Mouse (Mus musculus): ENCODE measurements around the gene Auts2. TPM values are rescaled to one million over a fixed set of nuclear protein-coding genes. Genes with fewer than 3 reads are reported as not detected.

Auts2 gene
- polyA plus RNA-seq, 1 experiment from 2014 or later = 47.7 TPM

GRCm38 (mm10) chr5:131737476-131737875 lies 805.7 kb downstream of the Auts2 start:
- H3K4me2 ChIP-seq (replicated peaks; ENCODE audit: low read depth, low read length) = no peak overlapping the region
- 70% methylated on average over 6 of the region's 6 CpGs for WGBS

GRCm38 (mm10) chr5:131733324-131733660 lies 809.9 kb downstream of the Auts2 start:
- Histone ChIP-seq H3K27ac (ENCODE audit: low read length) (no peak overlapping the region), H3K4me2 (replicated peaks; ENCODE audit: low read depth, low read length) (no peak overlapping the region)
- 0 out of 2 replicates have a peak, but pooled peaks have one; percentile 65 for ATAC-seq (ENCODE audit: insufficient number of reproducible peaks, insufficient read depth, low FRiP score, low read depth)

More at GRCm38 (mm10) chr5:131737476-131737875, 805.7 kb downstream of the Auts2 start:
- H3K4me3 ChIP-seq (ENCODE audit: low read depth, low read length) = no peak overlapping the region
- no peaks in the 10 kb centered on the region for H3K36me3 ChIP-seq (ENCODE audit: control insufficient read depth, insufficient read depth, low read length)
- ATAC-seq (ENCODE audit: insufficient number of reproducible peaks, insufficient read depth, low FRiP score, low read depth) = no peak
- H3K27ac ChIP-seq (ENCODE audit: low read length) = no peak overlapping the region
- no peak overlapping the region for H3K9ac ChIP-seq (replicated peaks; ENCODE audit: low read depth, low read length)
- H3K27me3 ChIP-seq (ENCODE audit: control insufficient read depth, insufficient read depth, low read length) = no peaks in the 10 kb centered on the region
- no peaks in the 10 kb centered on the region for H3K9me3 ChIP-seq (ENCODE audit: control insufficient read depth, low read depth, low read length)
- 0 out of 2 replicates have a peak, but pooled peaks cover 5% of the 10 kb centered on the region for H3K4me1 ChIP-seq (ENCODE audit: control insufficient read depth, insufficient read depth, low read length)

GRCm38 (mm10) chr5:131732631-131733323 lies 810.4 kb downstream of the Auts2 start:
- no peak for ATAC-seq (ENCODE audit: insufficient number of reproducible peaks, insufficient read depth, low FRiP score, low read depth)
- no peak overlapping the region for H3K9ac ChIP-seq (replicated peaks; ENCODE audit: low read depth, low read length)

More at GRCm38 (mm10) chr5:131733324-131733660, 809.9 kb downstream of the Auts2 start:
- Histone ChIP-seq H3K9ac (replicated peaks; ENCODE audit: low read depth, low read length) (no peak overlapping the region), H3K27me3 (ENCODE audit: control insufficient read depth, insufficient read depth, low read length) (no peaks in the 10 kb centered on the region), H3K4me1 (ENCODE audit: control insufficient read depth, insufficient read depth, low read length) (0 out of 2 replicates have a peak, but pooled peaks cover 5% of the 10 kb centered on the region), H3K9me3 (ENCODE audit: control insufficient read depth, low read depth, low read length) (no peaks in the 10 kb centered on the region), H3K4me3 (ENCODE audit: low read depth, low read length) (no peak overlapping the region), H3K36me3 (ENCODE audit: control insufficient read depth, insufficient read depth, low read length) (no peaks in the 10 kb centered on the region)
- 15% methylated on average over 5 of the region's 5 CpGs for WGBS

GRCm38 (mm10) chr5:131729456-131729855 lies 813.7 kb downstream of the Auts2 start:
- ATAC-seq (ENCODE audit: insufficient number of reproducible peaks, insufficient read depth, low FRiP score, low read depth) = no peak
- H3K9me3 ChIP-seq (ENCODE audit: control insufficient read depth, low read depth, low read length) = no peaks in the 10 kb centered on the region
- H3K4me2 ChIP-seq (replicated peaks; ENCODE audit: low read depth, low read length) = no peak overlapping the region
- H3K4me3 ChIP-seq (ENCODE audit: low read depth, low read length) = no peak overlapping the region
- no peak overlapping the region for H3K9ac ChIP-seq (replicated peaks; ENCODE audit: low read depth, low read length)
- no peaks in the 10 kb centered on the region for H3K36me3 ChIP-seq (ENCODE audit: control insufficient read depth, insufficient read depth, low read length)
- WGBS = 66% methylated on average over 4 of the region's 4 CpGs
- no peak overlapping the region for H3K27ac ChIP-seq (ENCODE audit: low read length)
- no peaks in the 10 kb centered on the region for H3K27me3 ChIP-seq (ENCODE audit: control insufficient read depth, insufficient read depth, low read length)
- H3K4me1 ChIP-seq (ENCODE audit: control insufficient read depth, insufficient read depth, low read length) = 0 out of 2 replicates have a peak, but pooled peaks cover 5% of the 10 kb centered on the region

More at GRCm38 (mm10) chr5:131732631-131733323, 810.4 kb downstream of the Auts2 start:
- Histone ChIP-seq H3K4me2 (replicated peaks; ENCODE audit: low read depth, low read length) (no peak overlapping the region), H3K36me3 (ENCODE audit: control insufficient read depth, insufficient read depth, low read length) (no peaks in the 10 kb centered on the region), H3K27ac (ENCODE audit: low read length) (no peak overlapping the region), H3K9me3 (ENCODE audit: control insufficient read depth, low read depth, low read length) (no peaks in the 10 kb centered on the region), H3K27me3 (ENCODE audit: control insufficient read depth, insufficient read depth, low read length) (no peaks in the 10 kb centered on the region), H3K4me3 (ENCODE audit: low read depth, low read length) (no peak overlapping the region), H3K4me1 (ENCODE audit: control insufficient read depth, insufficient read depth, low read length) (0 out of 2 replicates have a peak, but pooled peaks cover 5% of the 10 kb centered on the region)
- 58% methylated on average over 7 of the region's 7 CpGs for WGBS

GRCm38 (mm10) chr5:131727909-131728308 lies 815.2 kb downstream of the Auts2 start:
- Histone ChIP-seq H3K4me3 (ENCODE audit: low read depth, low read length) (no peak overlapping the region), H3K27ac (ENCODE audit: low read length) (no peak overlapping the region), H3K9ac (replicated peaks; ENCODE audit: low read depth, low read length) (no peak overlapping the region), H3K9me3 (ENCODE audit: control insufficient read depth, low read depth, low read length) (no peaks in the 10 kb centered on the region), H3K4me2 (replicated peaks; ENCODE audit: low read depth, low read length) (no peak overlapping the region), H3K36me3 (ENCODE audit: control insufficient read depth, insufficient read depth, low read length) (no peaks in the 10 kb centered on the region), H3K4me1 (ENCODE audit: control insufficient read depth, insufficient read depth, low read length) (no peaks in the 10 kb centered on the region), H3K27me3 (ENCODE audit: control insufficient read depth, insufficient read depth, low read length) (no peaks in the 10 kb centered on the region)
- 80% methylated on average over 4 of the region's 4 CpGs for WGBS
- ATAC-seq (ENCODE audit: insufficient number of reproducible peaks, insufficient read depth, low FRiP score, low read depth) = no peak

DNA sequence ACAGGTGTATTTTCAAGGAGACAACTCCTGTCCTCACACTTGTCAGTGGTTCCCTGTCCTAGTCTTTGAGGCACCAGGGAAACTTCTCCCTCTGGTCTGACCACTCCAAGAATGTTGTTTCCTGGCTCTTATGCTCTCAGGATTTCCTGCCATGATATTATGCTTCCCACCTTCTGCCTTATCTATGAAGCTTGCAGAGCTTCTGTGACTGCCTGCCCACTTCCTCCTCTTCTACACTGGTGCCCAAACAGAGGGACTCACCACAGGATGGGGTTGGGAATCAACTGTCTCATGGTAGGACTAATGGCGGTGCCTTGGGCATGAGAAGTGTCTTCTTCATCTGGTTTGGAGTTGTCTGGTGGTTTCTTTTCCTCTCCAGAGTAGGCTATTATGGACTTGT lies 818.6 kb downstream of the Auts2 start:
- Histone ChIP-seq H3K4me1 (ENCODE audit: control insufficient read depth, insufficient read depth, low read length) (no peaks in the 10 kb centered on the region), H3K4me2 (replicated peaks; ENCODE audit: low read depth, low read length) (no peak overlapping the region), H3K4me3 (ENCODE audit: low read depth, low read length) (no peak overlapping the region), H3K9me3 (ENCODE audit: control insufficient read depth, low read depth, low read length) (no peaks in the 10 kb centered on the region), H3K27ac (ENCODE audit: low read length) (no peak overlapping the region), H3K9ac (replicated peaks; ENCODE audit: low read depth, low read length) (no peak overlapping the region), H3K27me3 (ENCODE audit: control insufficient read depth, insufficient read depth, low read length) (no peaks in the 10 kb centered on the region), H3K36me3 (ENCODE audit: control insufficient read depth, insufficient read depth, low read length) (no peaks in the 10 kb centered on the region)
- 92% methylated on average over 1 of the region's 1 CpGs for WGBS
- ATAC-seq (ENCODE audit: insufficient number of reproducible peaks, insufficient read depth, low FRiP score, low read depth) = no peak

- H3K4me2 ChIP-seq (replicated peaks; ENCODE audit: low read depth, low read length) = no peak overlapping the region
- H3K9ac ChIP-seq (replicated peaks; ENCODE audit: low read depth, low read length) = no peak overlapping the region
- no peak for ATAC-seq (ENCODE audit: insufficient number of reproducible peaks, insufficient read depth, low FRiP score, low read depth)
- H3K27ac ChIP-seq (ENCODE audit: low read length) = no peak overlapping the region
- H3K4me3 ChIP-seq (ENCODE audit: low read depth, low read length) = no peak overlapping the region
- H3K27me3 ChIP-seq (ENCODE audit: control insufficient read depth, insufficient read depth, low read length) = no peaks in the 10 kb centered on the region
- 77% methylated on average over 6 of the region's 6 CpGs for WGBS
- H3K9me3 ChIP-seq (ENCODE audit: control insufficient read depth, low read depth, low read length) = no peaks in the 10 kb centered on the region
- H3K4me1 ChIP-seq (ENCODE audit: control insufficient read depth, insufficient read depth, low read length) = no peaks in the 10 kb centered on the region
- no peaks in the 10 kb centered on the region for H3K36me3 ChIP-seq (ENCODE audit: control insufficient read depth, insufficient read depth, low read length)
Measured at GRCm38 (mm10) chr5:131722791-131723190, 820.4 kb downstream of the Auts2 start.

GRCm38 (mm10) chr5:131722361-131722760 lies 820.8 kb downstream of the Auts2 start:
- Histone ChIP-seq H3K9ac (replicated peaks; ENCODE audit: low read depth, low read length) (no peak overlapping the region), H3K4me1 (ENCODE audit: control insufficient read depth, insufficient read depth, low read length) (no peaks in the 10 kb centered on the region), H3K27ac (ENCODE audit: low read length) (no peak overlapping the region), H3K9me3 (ENCODE audit: control insufficient read depth, low read depth, low read length) (no peaks in the 10 kb centered on the region), H3K36me3 (ENCODE audit: control insufficient read depth, insufficient read depth, low read length) (no peaks in the 10 kb centered on the region), H3K4me2 (replicated peaks; ENCODE audit: low read depth, low read length) (no peak overlapping the region), H3K4me3 (ENCODE audit: low read depth, low read length) (no peak overlapping the region), H3K27me3 (ENCODE audit: control insufficient read depth, insufficient read depth, low read length) (no peaks in the 10 kb centered on the region)
- 44% methylated on average over 4 of the region's 4 CpGs for WGBS
- no peak for ATAC-seq (ENCODE audit: insufficient number of reproducible peaks, insufficient read depth, low FRiP score, low read depth)

DNA sequence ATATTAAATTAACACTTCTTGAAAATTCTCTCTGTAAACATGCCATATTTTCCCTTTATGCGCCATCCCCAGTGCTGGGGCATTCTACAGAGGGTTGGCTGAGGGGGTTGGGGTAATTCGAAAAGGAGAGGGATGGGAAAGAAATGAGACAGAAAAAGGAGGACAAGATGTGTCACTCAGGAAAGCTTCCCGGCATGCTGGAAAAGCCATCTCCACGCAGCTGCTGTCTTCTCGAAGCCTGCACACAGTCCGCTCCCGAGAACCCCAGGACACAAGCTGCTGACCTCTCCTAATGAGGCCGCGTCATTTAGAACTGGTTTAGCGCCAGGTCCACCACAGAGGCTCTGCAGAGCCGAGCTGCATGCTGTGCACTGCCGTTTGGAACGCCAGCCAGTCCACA lies 825.1 kb downstream of the Auts2 start:
- Histone ChIP-seq H3K27me3 (ENCODE audit: control insufficient read depth, insufficient read depth, low read length) (no peaks in the 10 kb centered on the region), H3K9ac (replicated peaks; ENCODE audit: low read depth, low read length) (no peak overlapping the region), H3K36me3 (ENCODE audit: control insufficient read depth, insufficient read depth, low read length) (no peaks in the 10 kb centered on the region), H3K4me2 (replicated peaks; ENCODE audit: low read depth, low read length) (no peak overlapping the region), H3K9me3 (ENCODE audit: control insufficient read depth, low read depth, low read length) (no peaks in the 10 kb centered on the region), H3K4me1 (ENCODE audit: control insufficient read depth, insufficient read depth, low read length) (no peaks in the 10 kb centered on the region), H3K27ac (ENCODE audit: low read length) (no peak overlapping the region), H3K4me3 (ENCODE audit: low read depth, low read length) (no peak overlapping the region)
- WGBS = 68% methylated on average over 13 of the region's 13 CpGs
- ATAC-seq (ENCODE audit: insufficient number of reproducible peaks, insufficient read depth, low FRiP score, low read depth) = no peak

Data from stomach, embryonic 14.5 days (tissue).